Mouse (Mus musculus) monocyte, adult 5-6 weeks (primary cell): ENCODE data around the gene Wfdc1. TPM values are rescaled to one million over a fixed set of nuclear protein-coding genes. Genes with fewer than 3 reads are reported as not detected.

Experiments used
- ATAC-seq: fragments of 153-309, 156-312 bp; replicated peaks from 2 replicates; pipeline ENCODE4 v1.8.0; 2017; ENCODE audit warnings: mild to moderate bottlenecking; ENCODE audit not compliant: low TSS enrichment, insufficient number of reproducible peaks, severe bottlenecking, poor library complexity, low FRiP score
- total RNA-seq: library from RNA; stranded (forward); fragments of 200-1000, 200-491, 200-594 nt; gene quantifications from 3 replicates; pipeline ENCODE4 v1.2.3, GENCODE M21; 2017

The Wfdc1 gene
- total RNA-seq, 1 experiment from 2014 or later: not detected

- ATAC-seq: no peak
These were observed 30.2 kb upstream of the Wfdc1 start for GRCm38 (mm10) chr8:119635958-119636357.

DNA sequence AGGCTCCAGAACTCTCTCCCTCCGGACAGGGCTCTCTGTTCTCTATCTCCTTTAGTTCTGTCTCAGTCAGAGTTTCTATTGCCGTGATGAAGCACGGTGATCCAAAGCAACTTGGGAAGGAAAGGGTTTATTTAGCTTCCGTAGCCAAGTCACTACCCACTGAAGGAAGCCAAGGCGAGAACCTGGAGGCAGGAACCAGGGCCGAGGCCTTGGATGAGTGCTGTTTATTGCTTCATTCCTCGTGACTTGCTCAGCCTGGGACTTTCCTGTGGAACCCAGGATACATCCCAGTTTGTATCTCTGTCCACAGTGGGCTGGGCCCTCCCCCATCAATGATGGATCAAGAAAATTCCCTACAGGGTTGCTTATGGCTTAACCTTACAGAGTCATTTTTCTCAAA lies 29.4 kb upstream of the Wfdc1 start:
- ATAC-seq: no peak

DNA sequence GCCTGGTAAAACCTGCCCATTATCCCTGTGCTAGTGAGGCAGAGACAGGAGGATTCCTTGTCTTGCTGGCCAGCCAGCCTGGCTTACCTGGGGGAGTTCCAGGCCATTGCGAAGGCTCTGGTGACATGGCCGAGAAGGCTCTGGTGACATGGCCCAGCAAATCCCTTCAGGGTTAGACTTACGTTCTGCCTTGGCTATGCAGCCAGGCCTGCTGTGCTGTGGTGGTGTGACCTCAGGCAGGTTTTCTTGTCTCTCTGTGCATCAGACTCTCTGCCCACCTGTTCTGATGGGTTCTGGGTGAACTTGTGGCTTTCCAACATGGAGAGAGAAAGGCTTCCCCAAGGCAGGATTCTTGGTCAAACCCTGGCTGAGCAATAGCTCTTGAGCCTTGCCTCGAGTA lies 28.8 kb upstream of the Wfdc1 start:
- ATAC-seq: no peak

- no peak for ATAC-seq
These were observed 27.9 kb upstream of the Wfdc1 start for GRCm38 (mm10) chr8:119638261-119638660.

DNA sequence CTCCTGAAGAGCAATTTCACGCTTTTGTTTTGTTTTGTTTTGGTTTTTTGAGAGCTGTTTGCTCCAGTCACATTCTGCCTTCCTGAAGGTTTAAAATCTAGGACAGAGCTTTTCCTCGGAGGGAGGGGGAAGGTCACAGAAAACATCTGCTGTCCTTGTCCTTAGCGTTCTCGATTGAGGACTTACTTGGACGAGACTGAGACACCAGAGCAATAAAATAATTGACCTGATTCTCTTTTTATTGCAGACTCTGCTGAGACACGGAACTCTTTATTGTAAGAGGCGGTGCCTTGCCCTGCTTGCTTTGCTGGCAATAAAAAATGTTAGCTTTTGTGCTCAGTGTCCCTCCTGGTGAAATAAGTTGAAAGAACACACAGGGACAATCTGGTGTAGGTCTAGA lies 26.4 kb upstream of the Wfdc1 start:
- ATAC-seq: no peak

- no peak for ATAC-seq
These were observed 25.1 kb upstream of the Wfdc1 start for GRCm38 (mm10) chr8:119641058-119641457.

GRCm38 (mm10) chr8:119642960-119643359 lies 23.2 kb upstream of the Wfdc1 start:
- no peak for ATAC-seq

DNA sequence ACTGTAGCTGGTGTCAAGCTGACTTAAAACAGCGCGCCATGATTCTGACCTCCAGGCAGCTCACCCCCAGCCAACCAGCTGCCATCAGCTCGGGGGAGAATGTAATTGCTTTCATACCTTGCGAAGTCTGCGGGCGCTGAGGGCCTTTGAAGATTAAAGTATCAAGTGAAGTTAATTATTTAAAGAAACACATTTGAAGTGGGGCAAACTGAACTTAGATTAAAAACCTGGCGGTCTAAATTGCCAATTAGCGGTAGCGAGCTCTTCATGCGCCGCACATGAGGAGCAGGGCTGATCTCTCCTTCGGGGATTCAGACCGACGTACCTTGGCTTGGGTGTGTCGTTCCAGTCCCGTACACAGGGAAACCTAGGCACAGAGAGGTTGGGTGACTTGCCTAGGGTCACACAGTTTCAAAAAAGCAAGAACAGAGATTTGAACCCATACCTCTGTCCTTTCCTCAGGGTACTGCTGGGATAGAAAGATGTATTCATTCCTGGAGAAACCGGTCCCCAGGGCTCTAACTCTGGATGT lies 21.7 kb upstream of the Wfdc1 start:
- no peak for ATAC-seq

DNA sequence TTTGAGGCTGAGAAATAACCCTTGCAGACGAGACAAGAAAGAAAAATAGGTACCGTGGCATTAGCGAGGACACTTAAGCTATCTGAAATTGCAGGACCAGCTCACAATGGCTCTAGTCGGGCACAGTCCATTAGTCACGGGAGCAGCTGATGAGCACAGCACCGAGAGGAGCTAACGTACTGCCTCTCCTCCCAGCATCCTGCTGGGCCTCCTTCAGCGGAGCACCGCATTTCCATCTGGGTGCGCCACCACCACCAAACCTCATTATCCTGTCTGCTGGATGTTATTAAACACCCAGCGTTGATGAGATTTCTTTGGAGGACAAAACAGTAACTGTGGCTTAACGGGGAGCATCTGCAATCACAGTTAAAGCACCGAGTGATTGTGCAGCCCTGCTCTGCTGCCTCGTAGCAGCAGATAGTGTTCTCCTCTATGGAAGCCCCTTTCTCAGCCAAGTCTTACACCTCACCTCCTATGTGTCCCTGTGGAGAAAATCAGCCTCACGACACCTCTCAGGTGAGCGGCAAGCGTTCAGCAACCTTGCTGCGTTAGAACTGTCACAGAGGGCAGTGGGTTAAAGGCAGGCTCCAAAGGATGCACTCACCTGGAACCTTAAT lies 21.1 kb upstream of the Wfdc1 start:
- ATAC-seq: no peak

GRCm38 (mm10) chr8:119646197-119646596 lies 20.0 kb upstream of the Wfdc1 start:
- ATAC-seq: no peak

DNA sequence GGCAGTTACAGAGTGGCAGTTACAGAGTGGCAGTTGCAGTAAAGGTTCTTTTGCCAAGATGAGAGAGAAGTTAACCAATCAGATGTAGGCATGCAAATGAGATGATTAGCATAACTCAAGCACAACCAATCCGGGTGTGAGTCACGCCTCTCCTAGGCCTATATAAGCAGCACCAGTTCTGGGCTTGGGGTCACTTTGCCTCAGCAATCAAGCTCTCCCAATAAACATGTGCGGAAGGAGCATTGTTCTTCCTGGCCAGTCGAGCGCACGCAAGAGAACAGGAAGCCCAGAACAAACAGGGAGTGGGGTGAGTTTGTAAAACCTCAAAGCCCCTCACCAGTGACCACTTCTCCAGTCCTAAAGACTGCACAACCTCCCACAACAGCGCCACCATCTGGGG lies 19.3 kb upstream of the Wfdc1 start:
- ATAC-seq: no peak

DNA sequence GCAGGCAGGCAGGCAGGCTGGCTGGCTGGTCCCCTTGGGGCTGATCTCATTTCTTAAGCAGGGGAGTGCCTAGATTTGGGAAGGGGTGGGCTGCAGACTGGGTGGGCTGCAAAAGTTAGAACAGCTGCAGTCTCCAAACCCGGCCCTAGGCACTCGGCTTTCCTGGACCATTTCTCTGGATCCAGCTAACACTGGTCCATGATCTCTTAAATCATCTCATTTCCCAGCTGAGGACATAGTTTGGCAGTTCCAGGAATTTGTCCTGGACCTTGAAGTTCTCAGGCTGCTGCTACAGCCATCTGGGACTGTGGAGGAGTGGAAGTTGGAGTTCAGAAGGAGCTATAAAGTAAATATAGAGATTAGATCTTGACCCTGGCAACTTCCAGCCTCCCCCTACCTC lies 14.8 kb upstream of the Wfdc1 start:
- no peak for ATAC-seq

DNA sequence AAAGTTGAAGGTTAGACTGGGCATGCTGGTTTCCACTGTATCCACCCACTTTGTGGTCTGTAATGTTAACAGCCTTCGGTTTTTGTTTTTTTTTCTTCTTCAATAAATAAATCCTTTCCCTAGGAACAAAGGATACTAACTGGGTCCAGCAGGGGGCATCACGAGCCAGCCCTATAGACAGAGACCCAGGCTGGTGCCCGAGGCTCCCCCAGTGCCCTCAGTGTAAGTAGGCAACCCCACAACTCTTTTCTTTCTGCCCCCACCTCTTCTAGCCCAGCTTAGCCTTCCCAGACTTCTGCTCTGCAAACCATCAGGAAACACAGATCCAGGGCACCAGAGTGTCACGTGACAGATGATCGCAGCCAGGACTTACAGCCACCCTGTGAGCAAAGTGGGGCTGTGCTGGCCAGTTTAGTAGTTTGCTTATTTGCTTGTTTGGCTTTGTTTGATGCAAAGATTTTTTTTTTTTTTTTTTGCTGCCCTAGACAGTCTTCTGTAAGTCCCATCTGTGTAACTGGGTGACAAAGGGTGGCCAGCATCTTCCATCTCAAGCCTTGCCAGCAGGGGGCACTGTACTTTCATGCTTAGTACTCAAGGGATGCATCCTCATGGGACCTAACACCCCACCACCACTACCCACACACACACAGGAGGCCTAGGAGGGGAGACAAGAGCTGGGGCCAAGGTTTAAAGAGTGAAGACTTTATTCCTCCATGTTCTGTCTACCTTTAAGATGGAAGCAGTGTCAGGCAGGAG lies 9.3 kb upstream of the Wfdc1 start:
- ATAC-seq: no peak

DNA sequence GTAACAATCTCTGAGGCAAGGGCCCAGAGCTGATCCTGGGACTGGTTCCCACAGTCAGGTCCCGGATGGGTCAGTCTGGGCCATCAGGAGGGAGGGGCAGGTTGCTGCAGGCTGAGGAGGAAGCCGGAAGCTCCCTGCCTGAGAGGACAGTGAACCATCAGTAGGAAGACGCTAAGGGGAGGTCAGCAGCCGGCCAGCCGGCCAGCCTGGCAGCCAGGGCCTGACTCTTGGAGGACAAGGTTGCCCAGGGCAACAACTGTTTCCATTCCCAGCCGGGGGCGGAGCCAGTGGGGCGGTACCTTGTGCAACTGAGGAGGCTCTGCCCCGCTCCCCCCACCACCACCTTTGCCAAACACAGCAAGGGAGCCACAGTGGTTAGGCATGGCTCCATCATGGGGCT lies 5.1 kb upstream of the Wfdc1 start:
- ATAC-seq: no peak

- no peak for ATAC-seq
These were observed 4.3 kb upstream of the Wfdc1 start for GRCm38 (mm10) chr8:119661892-119662291.

- ATAC-seq: no peak
These were observed 2.7 kb upstream of the Wfdc1 start for GRCm38 (mm10) chr8:119663440-119663839.

DNA sequence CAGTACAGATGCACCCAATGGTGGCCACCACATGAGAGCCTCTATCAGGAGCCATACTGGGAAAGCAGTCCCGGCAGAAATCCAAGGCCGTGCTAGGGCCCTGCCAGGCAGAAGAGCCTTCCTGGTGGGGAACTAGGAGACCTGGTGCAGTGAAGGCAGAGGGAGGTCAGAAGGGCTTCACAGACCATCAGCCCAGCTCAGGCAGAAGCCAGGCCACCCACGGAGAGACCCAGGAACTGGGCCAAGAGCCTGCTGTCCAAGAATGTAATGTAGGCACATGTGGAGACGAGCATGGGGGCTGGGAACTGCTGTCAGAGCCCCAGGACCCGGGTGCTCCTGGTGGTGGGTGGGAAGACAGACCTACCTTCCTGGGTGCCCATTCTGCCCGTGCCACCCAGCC lies 895 bp upstream of the Wfdc1 start:
- ATAC-seq: no peak

GRCm38 (mm10) chr8:119668447-119668846 lies 2.3 kb downstream of the Wfdc1 start:
- no peak for ATAC-seq

DNA sequence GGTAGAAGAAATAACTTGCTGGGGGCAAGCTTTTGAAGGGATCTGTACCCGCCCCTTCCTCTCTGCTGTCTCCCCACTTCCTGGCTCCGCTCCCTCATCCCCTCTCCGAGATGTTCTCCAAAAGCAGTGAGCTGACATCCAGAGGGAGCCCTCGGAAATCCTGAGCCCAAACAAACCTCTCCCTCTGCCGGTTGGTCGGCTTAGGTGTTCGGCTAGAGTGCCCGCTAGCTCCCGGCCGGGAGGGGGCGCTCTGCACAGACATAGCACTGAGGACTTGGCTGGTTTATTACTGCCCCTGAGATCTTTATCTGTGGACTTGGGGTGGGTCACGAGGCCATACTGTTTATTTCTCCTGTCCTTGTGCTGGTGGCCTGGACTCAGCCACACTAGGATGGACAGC lies 3.1 kb downstream of the Wfdc1 start:
- ATAC-seq: no peak

GRCm38 (mm10) chr8:119670419-119671091 lies 4.4 kb downstream of the Wfdc1 start:
- ATAC-seq: no peak
